Mouse (Mus musculus) heart, adult 11 months (tissue): Measurements from ENCODE around the gene Parp9.

Experiments used
- DNase-seq: peaks from one replicate; pipeline ENCODE4 v3.0.0; 2022

Parp9 gene

GRCm38 (mm10) chr16:36008396-36008795 is 70.1 kb downstream of the Parp9 start:
- DNase-seq, result no peak

GRCm38 (mm10) chr16:36016335-36016734 is 78.1 kb downstream of the Parp9 start:
- no peak for DNase-seq
